Comparison of ENCODE assay signal across 8 mouse cellular contexts in genomic region chr11:60222469-60223236, GRCm38 (mm10). TPM values are rescaled to one million over a fixed set of nuclear protein-coding genes. Genes with fewer than 3 reads are reported as not detected.
A peak's percentile ranks its signal among the peaks of the same experiment; 100 is the strongest.
DNase-seq lines count a peak whose midpoint lies in the region; ATAC-seq and TF ChIP-seq lines count a peak whose summit lies in the region.

TSS of gene Srebf1 (minus strand) at chr11:60222581.

- peak; percentile 57 for TF ChIP-seq CTCF in hindbrain, postnatal 0 days (IDR thresholded peaks at IDR 0.05; ENCODE audit: low read depth)

- peak within 1 kb of the TSS; percentile 23 for H3K4me3 ChIP-seq in hindbrain, postnatal 0 days (ENCODE audit: low read length)
- H3K4me3 ChIP-seq in megakaryocyte, embryonic 14.5 days (replicated peaks), result peak within 1 kb of the TSS; percentile 94

- H3K4me1 ChIP-seq in hindbrain, postnatal 0 days (ENCODE audit: insufficient read depth, low read length), result peaks cover 11% of the 10 kb centered on the region
- H3K4me1 ChIP-seq in megakaryocyte, embryonic 14.5 days, result peaks cover 93% of the 10 kb centered on the region

- H3K27ac ChIP-seq in hindbrain, postnatal 0 days, result peak within 1 kb of the TSS; percentile 73

- peak within 1 kb of the TSS; percentile 57 for H3K4me2 ChIP-seq in hindbrain, postnatal 0 days (ENCODE audit: low read depth, low read length)

- ATAC-seq in hindbrain, postnatal 0 days, result peak; percentile 85

- WGBS in hindbrain, postnatal 0 days, result 6% methylated on average over 46 of the region's 46 CpGs

- peak within 1 kb of the TSS; percentile 38 for H3K9ac ChIP-seq in hindbrain, postnatal 0 days (replicated peaks; ENCODE audit: low read length)

- no peaks in the 10 kb centered on the region for H3K9me3 ChIP-seq in hindbrain, postnatal 0 days (ENCODE audit: low read length)
- H3K9me3 ChIP-seq in megakaryocyte, embryonic 14.5 days, result peaks cover 3% of the 10 kb centered on the region; the same call in 1 of the 2 replicates

- peak; percentile 85 for DNase-seq in T-cell, adult 2 months (ENCODE audit: low spot score)
- peak; percentile 64 to 75 for DNase-seq in cerebellum, postnatal 4 days (ENCODE audit: low spot score in 2 of 2)
- peak; percentile 75 to 82 for DNase-seq in gastrocnemius, adult 8-10 months (ENCODE audit: low spot score in 2 of 2)
- DNase-seq in hindbrain, postnatal 0 days (ENCODE audit: low spot score), result peak; percentile 81
- peak; percentile 59 to 75 for DNase-seq in left cerebral cortex, adult 9 months (ENCODE audit: low spot score in 2 of 2)
- peak; percentile 56 to 74 for DNase-seq in right cerebral cortex, adult 2 months (ENCODE audit: low spot score in 2 of 2)
- peak; percentile 82 for DNase-seq in urinary bladder, postnatal 14 days (ENCODE audit: low spot score)

- H3K27me3 ChIP-seq in hindbrain, postnatal 0 days (ENCODE audit: insufficient read depth, low read length), result no peaks in the 10 kb centered on the region
- no peaks in the 10 kb centered on the region for H3K27me3 ChIP-seq in megakaryocyte, embryonic 14.5 days (replicated peaks)

- no peaks in the 10 kb centered on the region for H3K36me3 ChIP-seq in hindbrain, postnatal 0 days (ENCODE audit: insufficient read depth, low read length)
- peaks cover 33% of the 10 kb centered on the region for H3K36me3 ChIP-seq in megakaryocyte, embryonic 14.5 days (replicated peaks; ENCODE audit: low read length)

RNA-seq across cellular contexts. Expression of gene Srebf1, which starts in this region (rescaled TPM):
- 10 to 100 TPM; 35.4 to 57.5 (median 43.5) TPM for total RNA-seq in gastrocnemius, adult 8-10 months (2022)
- total RNA-seq in hindbrain, postnatal 0 days (2014; rRNA removed), result 163 and 169 TPM in 2 replicates
- 50.6 and 59.5 TPM in 2 replicates for polyA plus RNA-seq in hindbrain, postnatal 0 days (2015; fragmentation: Nextera tagmentation; extraction: Ambion mirVana)
- 138 and 188 TPM in 2 replicates for polyA plus RNA-seq in megakaryocyte, embryonic 14.5 days (2012; ENCODE audit: insufficient read depth, low replicate concordance)

Comparison
In these comparisons a context has a peak if more than half of its experiments do, and no peak if none do; other contexts are left out.
1. Peak in every context shown above with its lines: DNase-seq, ATAC-seq, H3K4me3 ChIP-seq and H3K27ac ChIP-seq.